Mouse (Mus musculus): ENCODE results near the gene Zfp180.
"Not testable (repeated sequence)": the region's sequence is repeated elsewhere in the genome, so short reads cannot be mapped to it uniquely, and the experiment has no call there.

Gene Zfp180

DNA sequence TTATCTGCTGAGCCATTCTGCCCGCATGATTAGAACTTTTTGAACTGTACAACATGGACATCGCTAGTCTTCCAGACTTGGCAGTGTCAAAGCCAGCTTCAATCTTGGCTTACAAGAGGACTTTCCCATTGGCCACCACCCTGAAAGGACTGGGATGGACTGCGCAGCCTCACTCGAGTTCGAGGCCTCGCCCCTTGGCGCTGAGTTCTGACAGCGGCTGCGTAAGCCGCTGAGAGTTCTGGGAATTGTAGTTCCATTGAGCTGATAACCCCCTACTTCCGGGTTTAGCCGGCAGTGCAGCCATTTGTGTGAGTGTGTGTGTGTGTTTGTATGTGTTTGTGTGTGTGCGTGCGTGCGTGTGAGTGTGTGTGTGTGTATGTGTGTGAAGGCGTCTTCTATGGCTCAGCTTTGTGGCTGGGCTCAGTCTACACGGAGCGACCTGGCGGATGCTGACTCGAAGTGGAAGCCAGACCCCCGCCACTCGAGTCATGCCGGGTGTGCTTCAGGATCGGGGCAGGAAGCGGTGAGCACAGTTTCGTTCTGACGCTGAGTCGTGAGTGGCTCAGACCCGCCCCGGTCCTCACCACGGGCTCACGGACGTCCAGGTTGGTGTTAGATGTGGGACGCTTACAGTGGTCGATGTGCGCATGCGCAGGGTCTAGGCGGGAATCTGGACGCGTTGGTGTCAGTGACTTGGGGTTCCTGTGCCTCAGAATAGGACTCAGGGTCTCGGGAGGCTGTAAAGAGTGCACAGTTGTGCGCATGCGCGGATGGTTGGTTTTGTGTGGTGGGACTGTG is at the start of gene Zfp180:
Zfp180 (plus strand) TSS at position 291 of the 798 bp plus-strand sequence.
- peak; percentile 96 for DNase-seq (ENCODE audit: low read depth, low spot score)

GRCm38 (mm10) chr7:24052660-24053304 is 28.9 kb upstream of the Zfp180 start, which contains the start of gene Vmn1r183:
Gene Vmn1r183, plus strand, starts transcription at chr7:24053254.
- DNase-seq (ENCODE audit: low read depth, low spot score), result no peak

GRCm38 (mm10) chr7:24074424-24074823 is 7.3 kb upstream of the Zfp180 start:
- DNase-seq (ENCODE audit: low read depth, low spot score), result not testable (repeated sequence)

DNA sequence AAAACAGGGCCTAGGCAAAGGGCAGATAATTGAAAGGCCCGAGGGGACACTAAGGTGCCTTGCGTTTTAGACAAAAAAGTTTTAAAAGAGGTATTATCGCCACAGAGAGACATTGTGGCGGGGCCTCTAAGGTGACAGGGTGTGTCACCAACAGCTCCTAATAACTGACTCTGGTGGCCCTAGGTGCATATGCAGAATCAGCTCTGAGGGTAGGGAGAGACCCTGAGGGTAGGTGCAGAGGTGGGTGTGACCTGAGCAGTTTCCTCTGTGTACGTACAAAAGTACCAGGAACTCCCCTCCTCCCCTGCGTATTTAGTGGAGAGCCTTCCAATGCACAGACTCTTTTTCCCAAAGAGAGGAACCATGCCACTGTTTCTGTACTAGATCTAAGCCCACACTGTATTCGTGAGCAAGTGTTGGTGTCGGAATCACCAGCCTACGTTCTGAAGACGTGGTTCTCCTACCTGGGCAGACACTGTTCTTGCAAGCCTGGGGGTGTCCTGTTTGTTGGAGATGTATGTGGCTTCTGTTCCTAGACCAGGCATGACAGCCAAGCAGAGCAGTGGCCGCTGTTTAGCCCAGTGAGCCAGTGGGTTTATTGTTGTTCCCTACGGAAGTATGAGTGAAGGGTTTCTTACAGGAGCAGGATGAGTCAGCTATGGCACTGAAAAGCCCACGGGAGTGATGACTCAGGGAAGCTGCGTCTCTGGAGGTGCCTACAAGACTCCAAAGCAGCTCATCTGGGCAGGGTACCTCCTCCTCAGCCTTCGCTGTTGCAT is 922 bp downstream of the Zfp180 start:
- no peak for DNase-seq (ENCODE audit: low read depth, low spot score)

GRCm38 (mm10) chr7:24086871-24087270 is 5.1 kb downstream of the Zfp180 start:
- no peak for DNase-seq (ENCODE audit: low read depth, low spot score)

DNA sequence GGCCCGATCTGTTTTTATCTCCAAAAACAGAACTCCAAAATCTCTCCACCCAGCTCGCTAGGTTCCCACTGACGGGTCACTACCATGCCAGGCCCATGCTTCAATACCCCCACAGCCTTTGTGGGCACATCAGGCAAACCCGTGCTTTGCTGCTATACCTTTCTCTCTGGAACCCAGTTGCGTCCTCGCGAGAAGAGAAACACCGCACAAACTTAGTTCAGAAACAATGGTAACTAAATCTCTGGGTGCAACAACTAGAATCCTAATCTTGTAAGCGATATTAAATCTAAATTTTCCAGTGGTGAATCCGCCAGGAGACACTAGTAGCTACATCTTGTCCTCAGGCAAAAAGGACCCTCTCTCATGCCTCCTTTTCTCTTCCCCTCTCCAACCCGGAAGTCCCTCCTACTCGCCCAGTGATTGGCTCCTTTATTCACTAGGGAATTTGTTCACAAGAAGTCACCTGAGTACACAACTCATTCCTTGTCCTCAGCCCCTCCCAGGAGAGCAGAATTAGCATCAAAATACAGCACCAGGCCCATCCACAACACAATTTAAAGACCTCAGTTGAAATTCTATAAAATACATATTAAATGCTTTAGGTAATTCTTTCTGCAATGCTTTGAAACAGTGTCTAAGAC is 5.9 kb downstream of the Zfp180 start:
- no peak for DNase-seq (ENCODE audit: low read depth, low spot score)

- no peak for DNase-seq (ENCODE audit: low read depth, low spot score)
Observed at GRCm38 (mm10) chr7:24104403-24104802, 22.7 kb downstream of the Zfp180 start.

DNA sequence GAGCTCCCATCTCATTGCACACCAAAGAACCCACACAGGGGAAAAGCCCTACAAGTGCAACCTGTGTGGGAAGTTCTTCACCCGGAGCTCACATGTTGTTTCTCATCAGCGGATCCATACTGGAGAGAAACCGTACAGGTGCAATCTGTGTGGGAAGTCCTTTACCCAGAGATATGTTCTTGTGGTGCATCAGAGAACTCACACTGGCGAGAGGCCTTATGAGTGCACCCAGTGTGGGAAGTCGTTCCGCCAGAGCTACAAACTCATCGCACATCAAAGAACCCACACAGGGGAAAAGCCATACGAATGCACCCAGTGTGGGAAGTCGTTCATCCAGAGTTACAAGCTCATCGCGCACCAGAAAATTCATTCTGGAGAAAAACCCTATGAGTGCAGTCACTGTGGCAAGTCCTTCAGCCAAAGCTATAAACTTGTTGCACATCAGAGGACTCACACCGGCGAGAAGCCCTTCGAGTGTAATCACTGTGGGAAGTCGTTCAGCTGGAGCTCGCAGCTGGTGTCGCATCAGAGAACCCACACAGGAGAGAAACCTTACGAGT is 23.5 kb downstream of the Zfp180 start:
- DNase-seq (ENCODE audit: low read depth, low spot score), result no peak

DNA sequence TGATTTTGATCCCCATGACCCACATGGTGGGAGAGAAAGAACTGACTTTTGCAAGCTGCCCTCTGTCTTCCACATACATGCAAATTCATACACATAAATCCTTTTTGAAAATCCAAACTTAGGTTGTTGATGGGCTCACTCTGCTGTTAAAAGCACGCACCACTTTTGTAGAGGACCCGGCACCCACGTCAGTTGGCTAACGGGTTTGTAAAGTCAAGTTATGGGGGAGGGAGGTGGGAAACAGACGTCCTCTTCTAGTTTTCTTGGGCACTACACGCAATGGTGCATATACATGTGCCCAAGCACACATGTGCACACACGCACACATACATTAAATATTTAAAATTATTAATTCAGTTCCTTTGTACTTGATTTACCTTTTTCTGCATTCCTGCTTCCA is 29.1 kb downstream of the Zfp180 start:
- DNase-seq (ENCODE audit: low read depth, low spot score), result no peak

- no peak for DNase-seq (ENCODE audit: low read depth, low spot score)
Observed at GRCm38 (mm10) chr7:24111772-24112155, 30.0 kb downstream of the Zfp180 start.

DNA sequence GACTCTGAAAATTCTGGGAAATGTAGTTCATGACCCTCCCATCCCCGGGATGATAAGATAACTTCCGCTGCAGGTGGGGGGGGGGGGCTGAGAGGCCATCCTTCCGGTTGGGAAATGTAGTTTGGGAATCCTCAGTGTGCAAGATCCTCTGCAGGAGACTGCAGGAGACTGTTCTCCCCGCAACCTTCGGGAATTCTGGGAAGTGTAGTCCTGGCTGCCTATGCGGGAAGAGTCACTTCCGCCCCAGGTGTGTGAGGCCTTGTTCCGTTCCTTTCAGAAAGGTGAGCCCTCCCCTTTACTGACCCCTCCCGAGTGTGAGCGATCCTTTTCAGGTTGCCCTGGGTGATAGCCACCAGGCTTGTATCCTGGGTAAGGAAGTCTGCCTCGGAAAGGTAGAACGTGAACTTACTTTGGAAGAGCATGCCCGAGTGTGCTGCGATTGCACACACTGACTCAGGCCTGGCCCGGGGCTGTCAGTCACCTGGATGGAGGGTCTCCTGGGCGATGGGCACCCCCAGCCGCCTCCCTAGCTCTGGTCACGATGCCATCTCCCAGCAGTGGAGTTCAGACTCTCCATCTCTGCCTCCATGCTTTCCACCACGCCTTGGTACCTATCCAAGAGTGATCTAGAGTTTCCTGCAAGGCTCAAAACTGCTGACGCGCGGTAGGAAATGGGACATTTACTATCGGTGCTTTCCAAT is 30.6 kb downstream of the Zfp180 start, which contains the start of gene Zfp112:
Zfp112 (plus strand) TSS at position 159 of the 701 bp plus-strand sequence.
- DNase-seq (ENCODE audit: low read depth, low spot score), result no peak

DNA sequence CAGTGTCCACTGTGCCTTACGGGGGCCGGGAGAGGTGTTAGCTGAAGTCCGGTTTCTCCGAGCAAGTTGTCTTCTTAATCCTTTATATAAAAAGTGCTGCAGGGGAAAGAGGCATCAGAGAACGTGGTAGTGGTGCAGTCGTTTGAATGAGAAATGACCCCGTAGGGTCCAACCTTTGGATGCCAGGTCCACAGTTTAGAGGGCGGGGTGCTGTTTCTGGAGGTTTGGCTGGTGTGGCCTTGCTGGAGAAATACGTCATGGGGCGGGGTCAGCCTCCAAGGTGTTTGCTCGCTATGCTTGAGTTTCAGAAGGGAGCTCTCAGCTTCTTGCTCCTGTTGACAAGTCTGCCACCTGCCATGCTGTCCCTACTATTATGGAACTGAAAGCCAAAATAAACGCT is 31.3 kb downstream of the Zfp180 start:
- no peak for DNase-seq (ENCODE audit: low read depth, low spot score)

GRCm38 (mm10) chr7:24116655-24117054 is 34.9 kb downstream of the Zfp180 start:
- DNase-seq (ENCODE audit: low read depth, low spot score), result no peak

- no peak for DNase-seq (ENCODE audit: low read depth, low spot score)
Observed at GRCm38 (mm10) chr7:24133425-24133995, 51.8 kb downstream of the Zfp180 start.

GRCm38 (mm10) chr7:24133996-24134828 is 52.5 kb downstream of the Zfp180 start, which contains the start of gene Zfp235:
Gene Zfp235, plus strand, starts transcription at chr7:24134169.
- DNase-seq (ENCODE audit: low read depth, low spot score), result peak; percentile 85

DNA sequence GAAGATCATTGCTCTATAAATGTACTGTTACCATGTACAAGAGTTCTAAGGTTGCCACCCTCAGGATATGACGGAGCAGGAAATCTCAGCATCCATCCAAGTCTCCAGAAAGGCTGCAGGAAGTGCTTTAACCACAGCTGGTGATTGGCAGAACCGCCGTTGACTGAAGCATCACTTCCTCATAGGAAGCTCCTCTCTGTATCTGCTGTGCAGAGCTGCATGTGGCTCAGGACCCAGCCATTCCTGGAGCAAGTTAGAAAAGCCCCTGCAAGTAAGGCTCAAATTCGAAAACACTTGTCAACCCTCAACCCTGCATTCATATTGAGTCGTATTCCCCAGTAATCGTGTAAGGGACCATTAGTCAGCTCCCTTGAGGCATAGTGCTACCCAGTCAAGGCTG is 60.8 kb downstream of the Zfp180 start:
- DNase-seq (ENCODE audit: low read depth, low spot score), result no peak

DNA sequence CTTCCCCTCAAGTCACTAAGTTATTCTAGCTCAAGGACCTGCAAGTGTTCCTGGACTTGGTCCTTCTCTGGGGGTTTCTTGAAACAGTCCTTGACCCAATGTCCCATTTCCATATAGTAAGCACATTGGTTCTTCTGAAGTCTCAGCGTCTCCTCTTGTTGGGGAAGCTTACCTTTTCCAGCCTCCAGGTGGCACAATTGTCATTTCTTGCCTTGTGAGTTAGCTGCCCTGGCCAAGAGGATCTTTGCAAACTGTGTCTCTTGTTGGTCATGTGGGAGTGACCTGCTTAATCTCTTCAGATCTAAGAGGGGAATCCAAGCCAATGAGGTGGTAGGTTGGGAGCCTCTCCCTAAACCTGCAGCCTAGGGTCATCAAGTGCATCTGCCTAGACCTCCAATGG is 71.5 kb downstream of the Zfp180 start:
- peak; percentile 28 for DNase-seq (ENCODE audit: low read depth, low spot score)

Data from A20 (cell line).